Mouse (Mus musculus) ES-Bruce4 (cell line): Measurements from ENCODE around the gene Otop2. TPM values are rescaled to one million over a fixed set of nuclear protein-coding genes. Genes with fewer than 3 reads are reported as not detected.
A peak's percentile ranks its signal among the peaks of the same experiment; 100 is the strongest.

Source experiments
- H3K27ac ChIP-seq: 2 replicates; pipeline ENCODE4 v1.5.1; 2012; ENCODE audit warnings: low read length, inconsistent platforms; ENCODE audit not compliant: insufficient read depth
- H3K27me3 ChIP-seq: 2 replicates; pipeline ENCODE4 v1.6.1; 2012; ENCODE audit warnings: mild to moderate bottlenecking, low read length, inconsistent platforms; ENCODE audit not compliant: control insufficient read depth, poor library complexity, insufficient read depth, severe bottlenecking
- H3K36me3 ChIP-seq: 2 replicates; pipeline ENCODE4 v1.6.1; 2012; ENCODE audit warnings: inconsistent platforms, mild to moderate bottlenecking, low read length, moderate library complexity; ENCODE audit not compliant: control insufficient read depth, poor library complexity, insufficient read depth, severe bottlenecking
- H3K4me1 ChIP-seq: one replicate; pipeline ENCODE4 v1.8.1; 2011; ENCODE audit warnings: low read length; ENCODE audit not compliant: control insufficient read depth, insufficient read depth
- H3K4me3 ChIP-seq: 2 replicates; pipeline ENCODE4 v1.5.1; 2011; ENCODE audit warnings: low read depth, mild to moderate bottlenecking, low read length
- H3K9ac ChIP-seq: 2 replicates; pipeline ENCODE4 v1.6.1; 2012; ENCODE audit warnings: low read depth, mild to moderate bottlenecking, inconsistent platforms; ENCODE audit not compliant: poor library complexity, severe bottlenecking
- H3K9me3 ChIP-seq: replicated peaks from 2 replicates; pipeline ENCODE4 v1.6.1; 2012; ENCODE audit warnings: mild to moderate bottlenecking, low read length, inconsistent platforms; ENCODE audit not compliant: control insufficient read depth, poor library complexity, insufficient read depth, severe bottlenecking
- CTCF ChIP-seq: IDR thresholded peaks from one replicate; pipeline ENCODE4 v1.8.1; 2011; ENCODE audit warnings: low read depth, low read length
- EP300 ChIP-seq: IDR thresholded peaks from 2 replicates; pipeline ENCODE4 v1.6.1; 2011; ENCODE audit warnings: low read depth, low read length; ENCODE audit not compliant: insufficient read depth
- POLR2A ChIP-seq: IDR thresholded peaks from one replicate; pipeline ENCODE4 v1.8.1; 2011; ENCODE audit warnings: low read length; ENCODE audit not compliant: insufficient read depth
- polyA plus RNA-seq: library from polyadenylated mRNA; stranded (reverse); fragments of >200 nt; gene quantifications from 2 replicates; pipeline ENCODE4 v1.2.4, GENCODE M21; 2011; ENCODE audit warnings: low read depth; ENCODE audit not compliant: missing spikeins, insufficient read depth, insufficient read length

The Otop2 gene
- polyA plus RNA-seq, 1 experiment, result not detected

DNA sequence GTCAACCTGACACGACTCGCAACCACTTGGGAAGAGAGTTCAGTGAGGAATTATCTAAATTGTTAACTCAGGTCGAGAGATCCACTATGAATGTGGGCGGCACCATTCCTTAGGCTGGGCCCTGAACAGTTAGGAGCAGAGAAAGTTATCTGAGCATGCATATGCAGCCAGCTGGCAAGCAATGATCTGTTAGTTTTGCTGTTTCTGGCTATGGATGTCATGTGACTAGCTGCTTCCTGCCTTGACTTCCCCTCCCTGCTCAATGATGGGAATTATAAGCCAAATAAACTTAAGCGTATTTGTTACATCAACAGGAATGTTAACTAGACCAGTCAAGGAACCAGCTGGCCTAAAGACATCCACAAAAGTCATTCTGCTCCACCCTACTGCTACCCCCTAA, 46.4 kb downstream of the Otop2 start:
- no peaks in the 10 kb centered on the region for H3K9me3 ChIP-seq
- no peak overlapping the region for H3K4me3 ChIP-seq
- no peak overlapping the region for H3K27ac ChIP-seq
- no peaks in the 10 kb centered on the region for H3K27me3 ChIP-seq
- no peaks in the 10 kb centered on the region for H3K4me1 ChIP-seq
- no peak overlapping the region for H3K9ac ChIP-seq
- TF ChIP-seq POLR2A (no peak), CTCF (no peak), EP300 (no peak)
- no peaks in the 10 kb centered on the region for H3K36me3 ChIP-seq

DNA sequence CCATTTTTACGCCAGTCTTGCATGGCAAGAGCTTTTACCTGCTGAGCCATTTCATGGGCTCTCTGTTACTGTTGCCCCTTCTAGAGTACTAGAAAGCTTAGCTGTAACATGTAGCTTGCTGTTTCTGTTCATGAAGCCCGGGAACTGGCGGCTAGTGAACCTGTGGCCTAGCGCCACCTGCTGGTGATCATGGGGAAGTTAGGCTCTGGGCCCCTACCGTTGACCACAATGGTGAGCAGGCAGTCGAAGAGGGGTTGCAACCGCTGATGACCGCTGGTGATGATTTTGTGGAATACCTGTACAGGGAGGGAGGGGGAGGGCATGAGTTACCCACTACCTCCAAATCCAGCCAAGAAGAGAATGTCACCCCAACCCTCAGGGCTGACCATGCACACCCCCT, 47.2 kb downstream of the Otop2 start:
- no peaks in the 10 kb centered on the region for H3K9me3 ChIP-seq
- H3K4me3 ChIP-seq, result no peak overlapping the region
- peak; percentile 95 for TF ChIP-seq CTCF
- no peak for TF ChIP-seq POLR2A
- TF ChIP-seq EP300, result no peak
- no peaks in the 10 kb centered on the region for H3K36me3 ChIP-seq
- no peak overlapping the region for H3K9ac ChIP-seq
- H3K27ac ChIP-seq, result no peak overlapping the region
- H3K4me1 ChIP-seq, result no peaks in the 10 kb centered on the region
- no peaks in the 10 kb centered on the region for H3K27me3 ChIP-seq

DNA sequence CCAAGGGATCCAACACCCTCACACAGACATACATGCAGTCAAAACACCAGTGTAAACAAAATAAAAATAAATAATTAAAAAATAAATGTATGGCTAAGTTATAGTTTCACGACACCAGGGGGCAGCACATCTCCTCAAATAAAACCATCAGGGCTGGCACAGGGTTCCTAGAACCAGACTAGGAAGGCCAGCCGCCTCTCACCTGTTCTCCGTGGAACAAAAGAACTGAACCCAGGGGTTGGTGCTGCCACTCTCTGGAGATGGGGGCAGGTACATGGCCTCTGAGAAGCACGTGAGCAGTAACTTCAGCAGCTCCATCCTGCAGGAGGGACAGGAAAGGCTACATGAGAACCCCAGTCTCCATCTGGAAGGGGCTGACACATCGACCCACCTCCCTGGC, 51.5 kb downstream of the Otop2 start:
- no peaks in the 10 kb centered on the region for H3K27me3 ChIP-seq
- H3K27ac ChIP-seq, result no peak overlapping the region
- TF ChIP-seq CTCF (peak; percentile 29), POLR2A (no peak)
- H3K9me3 ChIP-seq, result no peaks in the 10 kb centered on the region
- H3K36me3 ChIP-seq, result no peaks in the 10 kb centered on the region
- no peaks in the 10 kb centered on the region for H3K4me1 ChIP-seq
- no peak overlapping the region for H3K4me3 ChIP-seq
- H3K9ac ChIP-seq, result no peak overlapping the region

GRCm38 (mm10) chr11:115359293-115359692, 52.3 kb downstream of the Otop2 start:
- Histone ChIP-seq H3K36me3 (no peaks in the 10 kb centered on the region), H3K27me3 (no peaks in the 10 kb centered on the region), H3K9ac (no peak overlapping the region), H3K4me3 (no peak overlapping the region), H3K9me3 (no peaks in the 10 kb centered on the region), H3K4me1 (no peaks in the 10 kb centered on the region), H3K27ac (no peak overlapping the region)
- no peak for TF ChIP-seq POLR2A
- TF ChIP-seq EP300, result no peak
- no peak for TF ChIP-seq CTCF

GRCm38 (mm10) chr11:115359726-115360125, 52.8 kb downstream of the Otop2 start:
- H3K4me3 ChIP-seq, result no peak overlapping the region
- H3K27ac ChIP-seq, result no peak overlapping the region
- H3K4me1 ChIP-seq, result no peaks in the 10 kb centered on the region
- H3K36me3 ChIP-seq, result no peaks in the 10 kb centered on the region
- H3K27me3 ChIP-seq, result no peaks in the 10 kb centered on the region
- no peaks in the 10 kb centered on the region for H3K9me3 ChIP-seq
- TF ChIP-seq CTCF (peak; percentile 29), POLR2A (no peak), EP300 (no peak)
- H3K9ac ChIP-seq, result no peak overlapping the region

DNA sequence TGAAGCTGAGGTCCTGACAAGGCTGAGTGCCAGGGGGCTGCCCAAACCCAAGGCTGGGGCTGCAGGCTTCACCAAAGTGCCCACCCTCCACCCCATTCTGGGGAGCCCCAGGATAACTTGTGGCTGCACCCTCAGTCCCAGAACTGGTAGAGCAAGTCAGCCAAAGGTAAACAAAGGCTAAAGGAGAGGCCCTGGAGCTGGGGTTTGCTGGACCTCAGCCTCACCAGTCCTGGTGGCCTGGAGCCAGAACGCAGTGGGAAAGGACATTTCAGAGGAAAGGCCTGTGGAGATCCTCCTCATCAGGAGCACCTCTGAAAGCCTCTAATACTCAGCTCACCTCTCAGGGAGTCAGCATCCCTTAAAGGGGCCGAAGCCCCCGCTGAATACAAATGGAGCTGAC, 57.2 kb downstream of the Otop2 start:
- no peaks in the 10 kb centered on the region for H3K36me3 ChIP-seq
- no peaks in the 10 kb centered on the region for H3K9me3 ChIP-seq
- no peak overlapping the region for H3K9ac ChIP-seq
- no peak for TF ChIP-seq EP300
- no peak for TF ChIP-seq CTCF
- TF ChIP-seq POLR2A, result no peak
- H3K27me3 ChIP-seq, result peaks cover 6% of the 10 kb centered on the region; the same call in 1 of the 2 replicates
- no peak overlapping the region for H3K4me3 ChIP-seq
- H3K4me1 ChIP-seq, result no peaks in the 10 kb centered on the region
- no peak overlapping the region for H3K27ac ChIP-seq
